In genomic region chr2:51144380-51145120, GRCm38 (mm10) we compare ENCODE assay signal across 8 mouse cellular contexts. TPM values are rescaled to one million over a fixed set of nuclear protein-coding genes. Genes with fewer than 3 reads are reported as not detected.
DNase-seq lines count a peak whose midpoint lies in the region; ATAC-seq and TF ChIP-seq lines count a peak whose summit lies in the region.

No protein-coding gene starts in this region.

- DNase-seq in cerebellum, postnatal 25 days = peak; percentile 15 to 23
- no peak for DNase-seq in cerebellum, adult 11 months
- DNase-seq in 3T3-L1 (ENCODE audit: low read depth, low spot score) = peak; percentile 48
- DNase-seq in forebrain, postnatal 0 days = peak; percentile 42
- no peak for DNase-seq in urinary bladder, adult 2 months (ENCODE audit: low spot score)
- no peak for DNase-seq in left cerebral cortex, adult 9 months (ENCODE audit: low spot score in 2 of 2)
- DNase-seq in left cerebral cortex, adult 8-10 months (ENCODE audit: low spot score in 2 of 2) = no peak

- peak overlapping the region; percentile 60 for H3K4me3 ChIP-seq in forebrain, postnatal 0 days (ENCODE audit: low read depth, low read length)
- no peak overlapping the region for H3K4me3 ChIP-seq in liver, embryonic 12.5 days

- ATAC-seq in forebrain, postnatal 0 days = no peak
- no peak for ATAC-seq in liver, embryonic 12.5 days

- no peaks in the 10 kb centered on the region for H3K27me3 ChIP-seq in forebrain, postnatal 0 days (ENCODE audit: insufficient read depth, low read length)
- peaks cover 36% of the 10 kb centered on the region for H3K27me3 ChIP-seq in liver, embryonic 12.5 days (replicated peaks)

- no peak overlapping the region for H3K9ac ChIP-seq in forebrain, postnatal 0 days
- no peak overlapping the region for H3K9ac ChIP-seq in liver, embryonic 12.5 days

- WGBS in forebrain, postnatal 0 days = 30% methylated on average over 6 of the region's 6 CpGs
- WGBS in liver, embryonic 12.5 days (ENCODE audit: insufficient replicate concordance) = 35% methylated on average over 6 of the region's 6 CpGs

- TF ChIP-seq CTCF in forebrain, postnatal 0 days (IDR thresholded peaks at IDR 0.05; ENCODE audit: low read depth) = 0 out of 2 replicates have a peak, but pooled peaks have one; percentile 9

- H3K4me2 ChIP-seq in forebrain, postnatal 0 days (ENCODE audit: low read depth) = peak overlapping the region; percentile 78
- peak overlapping the region; percentile 36 for H3K4me2 ChIP-seq in liver, embryonic 12.5 days

- H3K36me3 ChIP-seq in forebrain, postnatal 0 days (ENCODE audit: insufficient read depth) = no peaks in the 10 kb centered on the region
- no peaks in the 10 kb centered on the region for H3K36me3 ChIP-seq in liver, embryonic 12.5 days

- no peak overlapping the region for H3K27ac ChIP-seq in forebrain, postnatal 0 days (ENCODE audit: low read depth, low read length)
- no peak overlapping the region for H3K27ac ChIP-seq in liver, embryonic 12.5 days

- no peaks in the 10 kb centered on the region for H3K9me3 ChIP-seq in forebrain, postnatal 0 days (ENCODE audit: low read length)
- no peaks in the 10 kb centered on the region for H3K9me3 ChIP-seq in liver, embryonic 12.5 days (replicated peaks)

- peaks cover 20% of the 10 kb centered on the region; the same call in 1 of the 2 replicates for H3K4me1 ChIP-seq in forebrain, postnatal 0 days (ENCODE audit: insufficient read depth)
- H3K4me1 ChIP-seq in liver, embryonic 12.5 days = peaks cover 28% of the 10 kb centered on the region

RNA-seq across cellular contexts. Expression of gene Rnd3, which starts 4.4 kb away (rescaled TPM):
- 78.8 and 103 TPM in 2 replicates for total RNA-seq in forebrain, postnatal 0 days (2014; rRNA removed)
- 62.3 and 72.7 TPM in 2 replicates for polyA plus RNA-seq in forebrain, postnatal 0 days (2015; fragmentation: Nextera tagmentation; extraction: Ambion mirVana)
- polyA plus RNA-seq in liver, embryonic 12.5 days (2016; fragmentation: Nextera tagmentation; extraction: Ambion mirVana) = 17.8 and 18.1 TPM in 2 replicates
- polyA plus RNA-seq in urinary bladder, adult 2 months (2012; rRNA removed) = 32.0 and 41.7 TPM in 2 replicates
- total RNA-seq in left cerebral cortex, adult 8-10 months (2022) = 10 to 100 TPM; 12.7 to 15.4 (median 13.9) TPM

Comparison
In these comparisons a context has a peak if more than half of its experiments do, and no peak if none do; other contexts are left out.
1. DNase-seq: peak in cerebellum, postnatal 25 days (2 of 2), 3T3-L1 (single experiment) and forebrain, postnatal 0 days (single experiment); none in cerebellum, adult 11 months (single experiment), urinary bladder, adult 2 months (single experiment), left cerebral cortex, adult 9 months (0 of 2) and left cerebral cortex, adult 8-10 months (0 of 2).